Mouse (Mus musculus) heart, postnatal 4 days (tissue): Measurements from ENCODE around the gene Vat1. TPM values are rescaled to one million over a fixed set of nuclear protein-coding genes. Genes with fewer than 3 reads are reported as not detected.
A peak's percentile ranks its signal among the peaks of the same experiment; 100 is the strongest.
"Not testable (repeated sequence)": the region's sequence is repeated elsewhere in the genome, so short reads cannot be mapped to it uniquely, and the experiment has no call there.

ENCODE experiments used
- DNase-seq: peaks from one replicate; pipeline ENCODE4 v3.0.0; 2021
- microRNA-seq, 2 experiments: library from miRNA; unstranded; fragments of <30 nt; microRNA quantifications; one replicate each; pipeline ENCODE4 v1.2.0; 2021 to 2022
- total RNA-seq, 2 experiments: library from RNA; stranded (reverse); gene quantifications; 2 replicates each; pipeline ENCODE4 v1.2.3; 2021

Vat1 gene
- total RNA-seq, 2 experiments from 2014 or later, result 59.5 to 60.4 TPM

DNA sequence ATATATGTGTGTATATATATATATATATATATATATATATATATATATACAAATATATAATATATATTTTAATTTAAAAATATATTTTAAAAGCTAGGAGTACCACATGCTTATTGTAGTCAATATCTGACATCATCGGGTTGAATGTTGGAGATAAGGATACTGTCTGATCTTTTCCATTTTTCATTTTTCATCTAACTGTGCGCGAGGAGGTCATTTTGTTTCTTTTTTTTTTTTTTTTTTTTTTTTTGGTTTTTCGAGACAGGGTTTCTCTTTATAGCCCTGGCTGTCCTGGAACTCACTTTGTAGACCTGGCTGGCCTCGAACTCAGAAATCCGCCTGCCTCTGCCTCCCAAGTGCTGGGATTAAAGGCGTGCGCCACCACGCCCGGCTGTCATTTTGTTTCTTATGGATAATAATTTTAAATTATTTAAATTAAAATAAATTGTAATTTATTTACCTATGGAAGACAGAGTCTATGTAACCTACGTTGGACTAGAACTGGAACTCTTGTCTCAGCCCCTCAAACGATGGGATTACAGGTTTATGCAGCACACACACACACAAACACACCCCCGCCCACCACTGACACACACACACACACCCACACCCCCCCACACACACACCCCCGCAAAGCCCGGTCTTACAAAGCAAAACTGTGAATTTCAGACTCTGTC lies 24.4 kb downstream of the Vat1 start:
- DNase-seq, result not testable (repeated sequence)

GRCm38 (mm10) chr11:101438006-101438405 lies 28.0 kb downstream of the Vat1 start:
- not testable (repeated sequence) for DNase-seq

DNA sequence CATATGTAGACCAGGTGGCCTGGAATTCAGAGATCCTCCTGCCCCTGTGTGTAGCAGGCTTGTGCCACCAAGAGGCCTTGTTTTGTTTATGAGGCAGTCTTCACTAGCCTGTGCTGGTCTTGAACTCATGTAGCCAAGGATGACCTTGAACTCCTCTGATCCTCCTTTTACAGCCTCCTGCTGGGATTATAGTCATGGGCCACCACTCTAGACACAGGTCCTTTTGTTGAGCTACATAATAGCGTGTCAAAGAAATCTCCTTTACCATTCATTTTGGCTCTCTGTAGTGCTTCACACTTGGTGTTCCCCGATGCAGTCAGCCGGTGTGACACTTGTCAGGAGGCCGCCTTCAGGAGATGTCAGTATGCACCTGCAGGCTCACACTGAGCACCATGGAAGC lies 29.1 kb downstream of the Vat1 start:
- DNase-seq, result no peak

DNA sequence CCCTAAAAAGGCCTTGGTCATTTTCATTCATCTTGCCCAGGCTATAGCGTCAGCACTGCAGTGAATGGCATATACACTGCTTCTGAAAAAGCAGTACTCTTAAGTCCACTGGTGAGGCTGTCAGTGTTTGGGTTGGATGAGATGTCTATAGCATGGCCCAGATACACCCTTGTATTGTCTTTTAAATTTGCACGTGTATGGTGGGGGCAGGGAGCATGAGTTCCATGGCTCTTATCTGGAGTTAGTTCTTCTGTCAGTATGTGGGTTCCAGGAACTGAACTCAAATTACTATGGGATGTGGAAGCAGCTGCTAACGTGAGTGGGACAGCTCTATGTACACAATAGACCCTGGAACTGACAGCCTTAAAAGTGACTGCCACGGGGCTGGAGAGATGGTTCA lies 30.2 kb downstream of the Vat1 start:
- no peak for DNase-seq

DNA sequence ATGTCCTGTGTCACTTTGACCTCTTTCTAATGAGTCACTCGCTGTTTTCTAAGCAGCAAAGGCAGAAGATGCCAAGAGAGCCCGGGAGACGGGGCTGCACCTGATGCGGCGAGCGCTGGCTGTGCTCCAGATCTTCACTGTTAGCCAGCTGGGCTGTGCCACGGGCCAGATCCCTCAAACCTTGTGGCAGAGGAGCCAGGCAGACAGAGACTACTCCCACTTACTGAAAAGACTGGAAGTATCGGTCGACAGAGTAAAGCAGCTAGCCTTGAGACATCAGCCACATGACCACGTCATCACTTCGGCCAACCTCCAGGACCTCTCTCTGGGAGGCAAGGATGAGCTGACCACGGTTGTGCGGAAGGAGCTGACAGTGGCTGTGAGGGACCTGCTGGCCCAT lies 32.6 kb downstream of the Vat1 start:
- no peak for DNase-seq

GRCm38 (mm10) chr11:101431327-101431726 lies 34.7 kb downstream of the Vat1 start:
- no peak for DNase-seq

DNA sequence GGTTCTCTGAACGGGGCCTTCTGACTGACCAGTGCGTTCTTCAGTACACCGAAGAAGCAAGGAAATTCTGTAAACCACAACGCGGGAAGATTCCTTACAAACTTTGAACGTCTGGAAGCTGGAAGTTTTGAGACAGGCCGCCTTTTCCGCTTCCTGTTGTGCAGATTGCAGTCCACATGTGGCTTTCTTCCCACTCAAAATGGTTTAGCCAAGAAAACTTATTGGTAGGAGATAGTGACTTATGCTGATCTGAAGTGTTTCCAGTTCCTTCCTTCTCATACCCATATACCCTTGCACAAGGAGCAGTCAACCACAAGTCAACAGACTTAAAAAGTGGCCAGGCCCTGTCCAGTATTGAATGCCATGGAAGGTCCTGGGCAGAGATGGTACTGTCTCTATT lies 39.9 kb downstream of the Vat1 start:
- DNase-seq, result no peak

GRCm38 (mm10) chr11:101424925-101425813 lies 40.9 kb downstream of the Vat1 start, which contains the start of the genes Rundc1 and Ptges3l:
Gene Rundc1 (plus strand): TSS chr11:101425085.
Gene Ptges3l (minus strand): TSS chr11:101425333.
- peak; percentile 99 for DNase-seq

DNA sequence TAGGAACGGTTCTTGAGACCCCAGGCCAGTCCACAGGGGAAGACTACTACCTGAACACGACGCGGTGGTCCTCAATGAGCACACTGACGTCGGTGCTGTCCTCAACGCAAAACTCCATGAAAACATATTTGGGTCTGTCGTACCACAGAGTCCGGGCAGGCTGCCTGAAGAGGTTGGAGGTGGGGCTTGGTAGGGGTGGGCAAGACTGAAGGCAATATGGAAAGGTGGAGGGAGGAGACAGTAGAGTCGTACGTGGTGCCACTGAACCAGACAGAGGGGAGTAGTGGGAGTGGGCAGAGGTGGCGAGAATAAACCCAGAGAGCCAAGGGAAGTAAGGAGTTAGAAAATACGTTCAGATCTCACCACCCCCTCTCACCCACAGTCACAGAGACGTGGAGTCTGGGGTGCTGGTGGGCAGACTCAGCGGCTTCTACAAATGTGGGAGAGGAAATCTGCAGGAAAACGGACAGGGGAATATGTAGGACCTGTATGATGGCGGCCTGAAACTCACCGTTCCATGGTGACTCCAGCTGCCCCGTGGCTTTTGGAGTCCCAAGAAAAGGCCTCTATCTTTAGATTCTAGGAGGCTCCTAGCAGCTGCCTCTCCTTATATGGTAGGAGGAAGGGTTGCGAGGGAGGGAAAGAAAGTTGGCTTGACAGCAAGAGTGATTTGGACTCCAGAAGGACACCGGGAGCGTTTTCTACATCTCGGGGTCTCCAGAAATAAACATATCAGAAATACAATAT lies 41.8 kb downstream of the Vat1 start, which contains the start of gene Gm27029:
Gene Gm27029, minus strand, starts transcription at position 692 of the 747 bp plus-strand sequence.
- peak; percentile 65 for DNase-seq

DNA sequence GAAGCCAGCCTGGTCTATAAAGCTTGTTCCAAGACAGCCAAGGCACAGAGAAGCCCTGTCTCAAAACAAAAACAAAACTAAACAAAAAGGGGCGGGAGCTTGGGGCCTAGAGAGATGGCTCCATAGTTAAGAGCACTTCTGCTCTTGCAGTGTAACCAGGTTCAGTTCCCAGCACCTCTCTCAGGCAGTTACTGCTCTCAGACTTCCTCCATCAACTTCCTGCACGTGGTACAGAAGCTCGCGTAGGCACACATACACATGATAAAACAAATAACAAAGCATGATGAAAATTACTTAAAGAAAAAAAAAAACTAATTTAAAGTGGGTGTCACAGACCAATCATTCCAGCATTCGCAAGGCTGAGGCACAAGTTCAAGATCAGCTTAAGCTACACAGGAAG lies 45.9 kb downstream of the Vat1 start:
- no peak for DNase-seq

DNA sequence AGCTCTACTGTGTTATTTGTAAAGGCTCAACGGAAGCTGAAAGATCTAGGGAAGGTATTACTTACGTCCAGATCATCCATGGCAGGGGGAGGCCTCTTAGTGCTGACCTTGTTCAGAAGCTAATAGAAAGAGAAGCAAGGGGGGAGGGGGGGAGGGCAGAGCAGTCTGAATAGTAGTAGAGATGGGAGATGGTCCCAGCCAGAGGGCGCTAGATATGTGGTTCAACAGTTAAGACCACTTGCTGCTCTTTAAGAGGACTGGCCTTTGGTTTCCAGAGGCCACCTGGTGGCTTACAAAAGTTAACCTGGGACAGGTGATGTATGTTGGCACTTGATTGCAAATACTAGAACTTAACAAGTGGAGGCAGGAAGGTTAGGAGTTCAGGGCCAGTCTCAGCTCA lies 46.4 kb downstream of the Vat1 start:
- DNase-seq, result no peak

GRCm38 (mm10) chr11:101418991-101419390 lies 47.0 kb downstream of the Vat1 start:
- no peak for DNase-seq

DNA sequence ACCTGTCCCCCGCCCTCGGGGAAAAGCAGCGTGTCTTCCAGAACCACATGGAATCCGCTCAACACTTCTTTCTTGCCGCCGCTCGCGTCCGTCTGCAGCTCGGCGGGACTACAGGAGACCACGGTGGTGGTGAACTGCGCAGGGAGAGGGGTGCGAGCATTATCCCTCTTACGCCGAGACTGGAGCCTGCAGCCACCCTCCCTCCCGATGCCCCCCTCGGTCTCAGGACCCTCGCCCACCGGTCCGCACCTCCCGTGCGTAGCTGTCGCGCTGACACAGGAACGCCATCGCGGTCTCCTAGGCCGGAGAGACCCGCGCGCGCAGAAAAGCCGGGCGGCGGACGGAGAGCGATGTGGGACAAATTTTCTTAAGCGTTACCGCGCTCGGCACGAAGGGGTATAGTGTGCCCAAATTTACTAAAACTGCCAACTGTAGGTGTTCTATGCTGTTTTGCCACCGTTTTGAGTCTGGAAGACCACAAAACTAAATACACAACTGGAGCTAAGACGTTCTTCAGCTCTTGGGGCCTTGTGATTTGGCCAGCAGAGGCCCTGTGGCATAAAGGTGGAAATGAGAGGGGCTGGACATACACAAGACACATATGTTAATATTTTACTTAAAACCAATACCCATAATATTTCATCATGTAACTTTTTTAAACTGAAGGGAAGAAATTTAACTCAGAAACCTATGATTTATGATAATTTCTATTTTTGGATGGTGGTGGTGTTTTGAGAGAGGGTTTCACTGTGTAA lies 48.8 kb downstream of the Vat1 start, which contains the start of gene Aarsd1:
Gene Aarsd1, minus strand, starts transcription at position 515 of the 755 bp plus-strand sequence.
- peak; percentile 94 for DNase-seq

DNA sequence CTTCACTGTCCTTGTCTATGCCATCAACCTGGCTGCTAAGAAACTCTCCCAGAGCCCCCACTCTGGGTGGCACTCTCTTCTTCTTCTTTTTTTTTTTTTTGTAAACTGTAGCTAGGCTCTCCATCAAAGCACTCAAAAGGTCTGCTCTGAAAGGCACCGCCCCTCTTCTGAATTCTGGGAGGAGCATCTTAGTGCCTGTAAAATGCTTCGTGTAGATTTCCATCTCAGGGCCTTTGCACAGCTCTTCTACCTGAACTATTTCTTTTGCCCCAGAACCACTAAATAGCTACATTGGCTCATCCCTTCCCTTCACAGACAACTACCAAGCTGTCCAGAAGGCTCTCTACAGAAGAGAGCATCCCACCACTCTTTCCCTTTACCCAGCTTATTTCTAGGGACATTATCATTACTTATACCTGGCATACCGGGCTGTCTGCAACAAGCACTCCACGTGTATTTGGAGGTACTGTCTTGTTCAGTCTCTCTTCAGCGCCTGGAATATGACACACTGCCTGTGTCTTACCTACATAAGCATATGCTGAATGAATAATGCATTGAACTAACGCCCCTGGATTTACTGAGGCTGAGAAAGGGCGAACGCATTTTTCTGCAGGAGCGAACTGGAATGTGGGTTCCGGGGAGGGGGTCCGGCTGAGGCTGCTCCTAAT lies 49.5 kb downstream of the Vat1 start:
- no peak for DNase-seq

GRCm38 (mm10) chr11:101415306-101415705 lies 50.7 kb downstream of the Vat1 start:
- DNase-seq, result no peak

Small RNA genes within 50 kb of the gene (microRNA-seq; reads per million reads assigned to microRNA genes)
- 4.7 to 5.2 reads per million in 2 experiments for gene Mir6929

Other genes starting within 250 kb of the Vat1 start
- gene Ezh1, start 239.8 kb downstream of the Vat1 start, total RNA-seq, result 10 to 100 TPM; 14.7 to 15.0 TPM
- 100 to 1,000 TPM; 122 to 134 TPM for gene Ramp2, start 220.2 kb downstream of the Vat1 start, total RNA-seq
- 10 to 100 TPM; 87.6 to 88.7 TPM for gene Vps25, start 212.5 kb downstream of the Vat1 start, total RNA-seq
- gene Wnk4, start 205.7 kb downstream of the Vat1 start, total RNA-seq, result 1 to 10 TPM; 4.5 to 7.2 TPM
- under 1 TPM; 0.41 to 0.47 TPM for gene Cntd1, start 187.2 kb downstream of the Vat1 start, total RNA-seq
- 10 to 100 TPM; 86.3 to 90.1 TPM for gene Coa3, start 187.1 kb downstream of the Vat1 start, total RNA-seq
- gene Becn1, start 163.9 kb downstream of the Vat1 start, total RNA-seq, result 100 to 1,000 TPM; 103 to 106 TPM
- gene Psme3, start 150.0 kb downstream of the Vat1 start, total RNA-seq, result 100 to 1,000 TPM in 1 of 2 experiments, 10 to 100 TPM in 1; 88.7 to 103 TPM
- gene Aoc2, start 141.2 kb downstream of the Vat1 start, total RNA-seq, result 1 to 10 TPM; 2.9 to 3.2 TPM
- 10 to 100 TPM; 29.5 to 31.3 TPM for gene Aoc3, start 135.6 kb downstream of the Vat1 start, total RNA-seq
- not detected for gene G6pc, start 98.7 kb downstream of the Vat1 start, total RNA-seq
- gene Aarsd1, start 48.6 kb downstream of the Vat1 start, total RNA-seq, result 10 to 100 TPM; 25.0 to 27.1 TPM
- 1 to 10 TPM; 3.0 to 8.8 TPM for gene Gm27029, start 41.4 kb downstream of the Vat1 start, total RNA-seq
- 10 to 100 TPM in 1 of 2 experiments, 1 to 10 TPM in 1; 9.0 to 12.4 TPM for gene Rundc1, start 41.1 kb downstream of the Vat1 start, total RNA-seq
- gene Ptges3l, start 40.9 kb downstream of the Vat1 start, total RNA-seq, result 10 to 100 TPM; 50.6 to 52.8 TPM
- 10 to 100 TPM; 69.0 to 72.5 TPM for gene Rpl27, start 23.9 kb downstream of the Vat1 start, total RNA-seq
- 10 to 100 TPM; 12.0 to 13.1 TPM for gene Ifi35, start 17.8 kb downstream of the Vat1 start, total RNA-seq
- gene Rnd2, start 1.2 kb downstream of the Vat1 start, total RNA-seq, result 10 to 100 TPM; 11.5 to 11.7 TPM
- gene Brca1, start 85.7 kb upstream of the Vat1 start, total RNA-seq, result 10 to 100 TPM; 10.6 to 10.9 TPM
- gene Nbr1, start 85.9 kb upstream of the Vat1 start, total RNA-seq, result 100 to 1,000 TPM; 116 to 120 TPM
- gene Tmem106a, start 116.0 kb upstream of the Vat1 start, total RNA-seq, result 1 to 10 TPM; 7.9 TPM
- gene Gm11634, start 133.0 kb upstream of the Vat1 start, total RNA-seq, result not detected
- 10 to 100 TPM; 29.2 to 35.0 TPM for gene Rdm1, start 161.0 kb upstream of the Vat1 start, total RNA-seq
- 10 to 100 TPM; 17.9 to 20.5 TPM for gene Arl4d, start 199.3 kb upstream of the Vat1 start, total RNA-seq